Mouse (Mus musculus) lung, adult 2 months (tissue): Measurements from ENCODE around the gene Wdr66.

Experiments
- CTCF ChIP-seq: fragments of 200-500 bp; IDR thresholded peaks from 2 replicates; pipeline ENCODE4 v1.5.1; 2011; ENCODE audit warnings: mild to moderate bottlenecking, low read length, control low read depth; ENCODE audit not compliant: insufficient read depth
- POLR2A ChIP-seq: fragments of 200-500 bp; IDR thresholded peaks from 2 replicates; pipeline ENCODE4 v1.6.1; 2011; ENCODE audit warnings: low read depth, mild to moderate bottlenecking, control low read depth, low read length, borderline replicate concordance; ENCODE audit errors: extremely low read depth

DNA sequence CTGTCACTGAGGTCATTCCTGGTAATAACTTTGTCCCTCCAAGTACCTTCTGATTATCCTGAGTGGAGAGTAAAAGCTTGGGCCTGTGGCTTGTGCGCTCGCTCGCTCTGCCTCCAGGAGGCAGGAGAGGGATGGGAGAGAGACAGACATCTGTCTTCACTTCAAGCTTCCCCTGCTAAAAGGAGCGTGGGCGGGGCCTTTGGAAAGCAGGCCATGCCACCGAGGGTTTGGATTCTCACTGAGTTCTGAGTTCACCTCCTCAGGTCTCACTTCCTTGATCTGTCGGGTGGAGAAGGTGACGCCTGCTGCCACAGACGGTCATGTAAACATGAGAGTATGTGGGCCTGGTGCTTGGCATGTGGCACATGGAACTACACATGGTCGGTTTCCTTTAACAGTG lies 98.5 kb downstream of the Wdr66 start:
- TF ChIP-seq POLR2A (no peak), CTCF (peak; percentile 18; the same call in 1 of the 2 replicates)
